ENCODE assay signal across 9 mouse cellular contexts in genomic region chr1:21008891-21009290, GRCm38 (mm10). TPM values are rescaled to one million over a fixed set of nuclear protein-coding genes. Genes with fewer than 3 reads are reported as not detected.
DNase-seq lines count a peak whose midpoint lies in the region; ATAC-seq and TF ChIP-seq lines count a peak whose summit lies in the region.
"Had no signal": no experiment of that assay in that cellular context is flagged by ENCODE, and none has a peak within 500 bp of the region (broad histone marks: within the 10 kb centered on the region; RNA-seq: fewer than 3 reads in every experiment).

No protein-coding gene starts in this region.

- 0 out of 4 replicates have a peak overlapping the region, but pooled peaks of 1 of the 2 experiments have one; percentile 19 for H3K27ac ChIP-seq in heart, embryonic 14.5 days (replicated peaks in 1 of 2; ENCODE audit: control insufficient read depth in 1 of 2, insufficient read depth in 1 of 2, low read depth in 2 of 2, low read length in 2 of 2)
- peak overlapping the region; percentile 64; the same call in 1 of the 2 replicates for H3K27ac ChIP-seq in small intestine, adult 2 months (ENCODE audit: insufficient read depth, low read depth, low read length)
- H3K27ac ChIP-seq: hindbrain, embryonic 15.5 days had no signal

- H3K4me3 ChIP-seq in heart, embryonic 14.5 days (ENCODE audit: control insufficient read depth in 1 of 2, insufficient read depth in 1 of 2, low read depth in 1 of 2, low read length in 2 of 2), result no peak overlapping the region
- no peak overlapping the region for H3K4me3 ChIP-seq in small intestine, adult 2 months (ENCODE audit: low read depth, low read length)
- H3K4me3 ChIP-seq: hindbrain, embryonic 15.5 days had no signal

- DNase-seq in frontal cortex, postnatal 25 days (ENCODE audit: low spot score in 2 of 2), result no peak
- DNase-seq in thymus, postnatal 4 days, result peak; percentile 39
- no peak for DNase-seq in thymus, adult 18-20 months
- DNase-seq in cerebellum, postnatal 36 days, result no peak

- peaks cover 46% of the 10 kb centered on the region for H3K36me3 ChIP-seq in heart, embryonic 14.5 days (ENCODE audit: control insufficient read depth, insufficient read depth, low read length)
- H3K36me3 ChIP-seq in small intestine, adult 2 months (ENCODE audit: control insufficient read depth, insufficient read depth, low read length), result peaks cover 16% of the 10 kb centered on the region
- H3K36me3 ChIP-seq: hindbrain, embryonic 15.5 days had no signal

- no peaks in the 10 kb centered on the region for H3K9me3 ChIP-seq in heart, embryonic 14.5 days (ENCODE audit: control insufficient read depth, low read length)
- H3K9me3 ChIP-seq: hindbrain, embryonic 15.5 days had no signal

- no peaks in the 10 kb centered on the region for H3K27me3 ChIP-seq in heart, embryonic 14.5 days (ENCODE audit: control insufficient read depth, insufficient read depth, low read length)
- H3K27me3 ChIP-seq in small intestine, adult 2 months (ENCODE audit: control insufficient read depth, insufficient read depth, low read length), result no peaks in the 10 kb centered on the region
- H3K27me3 ChIP-seq: hindbrain, embryonic 15.5 days had no signal

- no peak overlapping the region for H3K9ac ChIP-seq in heart, embryonic 14.5 days (ENCODE audit: low read length)
- H3K9ac ChIP-seq: hindbrain, embryonic 15.5 days had no signal

- TF ChIP-seq POLR2A in small intestine, adult 2 months (IDR thresholded peaks at IDR 0.05; ENCODE audit: low read depth, low read length), result no peak

- H3K4me2 ChIP-seq in heart, embryonic 14.5 days (ENCODE audit: low read length), result no peak overlapping the region
- H3K4me2 ChIP-seq: hindbrain, embryonic 15.5 days had no signal

- no peak for TF ChIP-seq CTCF in small intestine, adult 2 months (IDR thresholded peaks at IDR 0.05; ENCODE audit: extremely low read depth, insufficient read length, insufficient replicate concordance, low read depth, low read length)

- 46% methylated on average over 4 of the region's 4 CpGs for WGBS in heart, embryonic 14.5 days
- WGBS in small intestine, adult 2 months, result 67% methylated on average over 4 of the region's 4 CpGs

- ATAC-seq in frontal cortex, adult (ENCODE audit: low TSS enrichment), result peak; percentile 57
- peak; percentile 47; the same call in 1 of the 2 replicates for ATAC-seq in heart, embryonic 14.5 days (ENCODE audit: insufficient number of reproducible peaks, insufficient read depth, low FRiP score, low read depth)
- no peak for ATAC-seq in megakaryocyte-erythroid progenitor cell, adult 5-6 weeks (replicated peaks; ENCODE audit: low FRiP score, low TSS enrichment, poor library complexity, severe bottlenecking)

- H3K4me1 ChIP-seq in heart, embryonic 14.5 days (ENCODE audit: control insufficient read depth in 2 of 2, insufficient read depth in 2 of 2, low read length in 2 of 2), result peaks cover 6 to 16% of the 10 kb centered on the region in 2 experiments
- H3K4me1 ChIP-seq in small intestine, adult 2 months (ENCODE audit: control insufficient read depth, insufficient read depth, insufficient read length, low read length), result peaks cover 3% of the 10 kb centered on the region
- H3K4me1 ChIP-seq: hindbrain, embryonic 15.5 days had no signal

RNA-seq across cellular contexts. Expression of gene Efhc1, which starts 57.5 kb away (rescaled TPM):
- polyA plus RNA-seq in heart, embryonic 14.5 days (2014; fragmentation: Nextera tagmentation; extraction: Ambion mirVana), result 0.81 and 1.9 TPM in 2 replicates
- polyA plus RNA-seq in small intestine, adult 2 months (2012; rRNA removed), result 0.32 and 0.50 TPM in 2 replicates
- total RNA-seq in megakaryocyte-erythroid progenitor cell, adult 5-6 weeks (2014; fragmentation: Nextera tagmentation), result not detected in 2 replicates
- not detected in 2 replicates for total RNA-seq in megakaryocyte-erythroid progenitor cell, adult 5-6 weeks (2017)
